Mouse (Mus musculus) forebrain, embryonic 10.5 days (tissue): ENCODE data around the gene Prkar1a. TPM values are rescaled to one million over a fixed set of nuclear protein-coding genes. Genes with fewer than 3 reads are reported as not detected.

Source experiments
- DNase-seq: peaks from one replicate; pipeline ENCODE4 v3.0.0-alpha.2; 2017; ENCODE audit warnings: low spot score; ENCODE audit errors: extremely low spot score
- H3K27ac ChIP-seq: fragments of 300-500 bp; sonication (generic); 2 replicates; pipeline ENCODE4 v1.5.1; 2016; ENCODE audit warnings: mild to moderate bottlenecking
- H3K27me3 ChIP-seq: fragments of 300-500 bp; sonication (generic); 2 replicates; pipeline ENCODE4 v1.6.1; 2016; ENCODE audit warnings: mild to moderate bottlenecking; ENCODE audit not compliant: poor library complexity, severe bottlenecking
- H3K36me3 ChIP-seq: fragments of 300-500 bp; sonication (generic); replicated peaks from 2 replicates; pipeline ENCODE4 v1.6.1; 2016; ENCODE audit warnings: mild to moderate bottlenecking, moderate library complexity
- H3K4me1 ChIP-seq: fragments of 300-500 bp; sonication (generic); 2 replicates; pipeline ENCODE4 v1.6.1; 2016
- H3K4me3 ChIP-seq: fragments of 300-500 bp; sonication (generic); 2 replicates; pipeline ENCODE4 v1.5.1; 2016; ENCODE audit warnings: mild to moderate bottlenecking, moderate library complexity
- H3K9me3 ChIP-seq: fragments of 300-500 bp; sonication (generic); 2 replicates; pipeline ENCODE4 v1.6.1; 2016; ENCODE audit warnings: mild to moderate bottlenecking, moderate library complexity
- WGBS: fragments of 180-500 bp; shearing (Covaris S2); methylation state at CpG from one replicate; pipeline ENCODE4 v1.1.7; 2016; 5-methylcytosine and 5-hydroxymethylcytosine counted together
- polyA plus RNA-seq: library from polyadenylated mRNA; unstranded; fragments of >200 nt; fragmentation: Nextera tagmentation; extraction: Ambion mirVana; gene quantifications from 2 replicates; pipeline ENCODE4 v1.2.1, GENCODE M21; 2016

Prkar1a gene
- polyA plus RNA-seq, 1 experiment from 2014 or later = 300 TPM

DNA sequence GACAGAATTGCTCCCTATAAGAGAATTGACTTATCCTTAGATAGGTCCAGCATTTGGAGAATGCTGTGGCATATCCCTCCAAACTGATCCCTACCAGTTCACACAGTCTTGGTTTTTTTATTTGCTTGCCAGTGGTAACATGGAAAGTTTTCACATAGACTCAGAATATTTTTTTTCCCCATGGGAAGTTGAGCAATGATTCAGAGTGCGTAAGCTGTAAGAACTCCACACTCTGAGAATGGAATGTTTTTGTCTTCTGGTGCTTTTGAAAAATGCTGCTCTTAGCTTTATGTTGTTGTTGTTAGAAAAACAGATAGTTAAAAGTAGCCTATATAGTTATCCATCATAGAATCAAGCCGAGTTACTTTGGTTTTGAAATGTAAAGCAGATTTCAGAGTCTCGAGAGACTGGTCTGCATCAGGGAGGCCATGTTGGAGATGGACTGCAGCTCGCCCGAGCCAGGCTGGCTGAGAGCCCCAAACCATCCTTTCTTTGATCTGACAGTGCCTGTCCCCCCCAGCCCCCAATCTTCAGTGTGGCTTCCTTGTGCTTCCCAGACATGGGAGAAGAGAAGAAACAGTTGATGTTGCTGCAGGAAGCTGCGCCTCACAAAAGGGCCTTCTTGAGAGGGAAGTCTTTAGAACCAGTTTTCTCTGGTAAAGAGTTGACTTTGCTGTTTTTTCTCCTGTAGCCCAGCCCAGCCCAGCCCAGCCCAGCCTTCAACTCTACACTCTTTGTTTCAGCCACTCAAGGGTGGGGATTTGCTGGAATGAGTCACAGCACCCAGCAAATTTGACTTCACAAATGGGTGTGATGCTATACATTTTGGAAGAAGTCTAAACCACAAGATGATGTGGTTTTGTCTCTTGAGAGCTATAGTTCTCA lies 22.2 kb downstream of the Prkar1a start:
- 89% methylated on average over 6 of the region's 6 CpGs for WGBS

DNA sequence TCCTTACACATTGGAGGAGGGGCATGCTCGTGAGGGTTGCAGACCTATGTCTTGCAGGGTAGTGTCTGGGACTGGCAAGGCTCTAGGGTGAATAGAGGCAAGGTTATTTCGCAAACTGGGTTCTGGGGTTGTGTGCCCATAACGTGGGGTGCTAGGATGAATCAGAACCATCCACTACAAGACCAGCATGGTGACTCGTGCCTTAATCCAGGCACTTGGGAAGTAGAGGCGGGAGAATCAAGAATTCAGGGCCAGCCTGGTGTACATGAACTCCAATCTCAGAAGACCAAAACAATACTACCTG lies 22.8 kb downstream of the Prkar1a start:
- no peak for DNase-seq
- WGBS = 87% methylated on average over 5 of the region's 5 CpGs
- Histone ChIP-seq H3K36me3 (peaks cover 41% of the 10 kb centered on the region), H3K4me3 (no peak overlapping the region), H3K9me3 (no peaks in the 10 kb centered on the region), H3K27ac (no peak overlapping the region), H3K27me3 (peaks cover 18% of the 10 kb centered on the region), H3K4me1 (peaks cover 6% of the 10 kb centered on the region)

More for the DNA sequence above, 22.2 kb downstream of the Prkar1a start:
- no peaks in the 10 kb centered on the region for H3K9me3 ChIP-seq
- no peak overlapping the region for H3K27ac ChIP-seq
- H3K4me1 ChIP-seq = peaks cover under 1% of the 10 kb centered on the region; the same call in 1 of the 2 replicates
- H3K4me3 ChIP-seq = no peak overlapping the region
- peaks cover 47% of the 10 kb centered on the region for H3K36me3 ChIP-seq
- peaks cover 18% of the 10 kb centered on the region for H3K27me3 ChIP-seq
- DNase-seq = no peak

DNA sequence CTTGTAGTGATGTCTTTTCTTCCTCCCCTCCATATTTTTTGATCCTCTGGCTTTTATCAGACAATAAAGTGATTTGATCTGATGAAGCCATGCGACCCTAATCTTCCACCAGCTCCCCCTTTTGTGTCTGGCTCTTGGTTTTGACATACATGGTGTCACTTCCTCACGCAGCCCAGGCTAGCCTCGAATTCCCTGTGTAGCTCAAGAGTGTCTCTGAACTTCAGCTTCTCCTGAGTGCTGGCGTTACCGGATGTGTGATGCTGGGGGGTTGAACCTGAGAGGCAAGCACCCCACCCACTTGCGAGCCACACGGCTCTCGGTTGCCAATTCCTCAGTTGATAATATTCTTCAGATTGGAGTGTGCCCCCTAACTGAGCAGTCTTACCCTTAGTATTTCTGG lies 23.2 kb downstream of the Prkar1a start:
- 88% methylated on average over 8 of the region's 8 CpGs for WGBS
- peaks cover 18% of the 10 kb centered on the region for H3K27me3 ChIP-seq
- H3K36me3 ChIP-seq = peaks cover 37% of the 10 kb centered on the region
- no peak overlapping the region for H3K4me3 ChIP-seq
- no peak for DNase-seq
- H3K4me1 ChIP-seq = peaks cover 8% of the 10 kb centered on the region
- no peak overlapping the region for H3K27ac ChIP-seq
- H3K9me3 ChIP-seq = no peaks in the 10 kb centered on the region

DNA sequence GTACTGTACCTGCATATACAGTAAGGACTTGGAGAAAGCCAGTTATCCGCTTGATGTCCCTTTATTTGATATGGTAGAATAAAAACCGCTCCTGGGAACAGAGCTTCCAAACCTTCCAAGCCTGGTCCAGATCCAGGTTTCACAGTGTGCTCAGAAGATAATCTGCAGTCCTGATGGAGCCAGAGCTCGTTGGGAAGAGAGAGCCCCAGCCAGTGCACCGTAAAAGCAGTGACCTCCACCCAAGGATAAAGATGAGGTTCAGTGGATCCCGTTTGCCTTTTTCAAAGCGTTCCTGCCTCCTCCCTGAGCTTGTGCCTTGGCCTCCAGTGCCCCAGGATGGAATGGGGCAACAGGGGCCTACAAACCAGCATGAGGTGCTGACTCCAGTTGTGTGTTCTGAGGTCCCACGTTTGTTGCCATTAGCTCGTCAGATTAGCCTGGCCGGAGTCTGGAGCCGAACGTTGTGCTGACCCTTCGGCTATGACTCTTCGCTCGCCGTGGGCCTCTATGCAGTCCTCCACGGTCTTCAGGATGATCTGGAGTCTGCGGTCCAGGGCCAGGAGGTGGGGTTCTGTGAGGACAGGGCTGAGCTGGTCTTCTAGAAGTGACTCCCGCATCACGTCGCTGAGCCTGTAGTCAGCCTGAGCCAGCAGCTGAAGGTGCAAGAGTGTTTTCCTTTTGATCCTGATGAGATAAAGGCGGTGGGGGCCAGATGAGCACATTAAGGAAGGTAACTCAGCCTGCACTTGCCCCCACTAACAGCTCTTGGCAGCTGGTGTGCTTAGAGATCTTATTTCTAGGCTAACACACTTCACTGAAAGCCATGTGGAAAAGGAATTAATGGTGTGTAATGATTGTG lies 23.9 kb downstream of the Prkar1a start:
- no peak for DNase-seq
- H3K27me3 ChIP-seq = peaks cover 20% of the 10 kb centered on the region
- WGBS = 80% methylated on average over 21 of the region's 21 CpGs

DNA sequence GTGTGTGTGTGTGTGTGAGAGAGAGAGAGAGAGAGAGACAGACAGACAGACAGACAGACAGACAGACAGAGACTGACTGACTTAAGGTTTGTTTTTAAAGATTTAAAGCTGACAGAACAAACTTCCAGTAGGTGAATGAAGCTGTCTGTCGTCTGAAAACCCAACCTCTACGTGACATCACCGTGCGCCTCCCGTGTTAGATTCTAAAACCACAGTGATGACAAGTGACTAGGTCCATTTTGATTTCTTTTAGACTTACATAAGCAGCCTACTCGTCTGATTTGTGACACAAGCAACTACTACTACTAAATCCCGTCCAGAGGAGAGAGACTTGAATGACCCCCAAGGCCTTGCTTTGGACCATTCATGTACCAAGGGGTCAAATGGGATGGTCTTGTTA lies 24.5 kb downstream of the Prkar1a start:
- Histone ChIP-seq H3K4me3 (no peak overlapping the region), H3K27ac (no peak overlapping the region), H3K27me3 (peaks cover 26% of the 10 kb centered on the region), H3K9me3 (no peaks in the 10 kb centered on the region), H3K36me3 (peaks cover 23% of the 10 kb centered on the region), H3K4me1 (peaks cover 8% of the 10 kb centered on the region)
- DNase-seq = no peak
- whole genome bisulfite sequencing = 90% methylated on average over 7 of the region's 7 CpGs

More for the DNA sequence above, 23.9 kb downstream of the Prkar1a start:
- Histone ChIP-seq H3K36me3 (peaks cover 29% of the 10 kb centered on the region), H3K4me1 (peaks cover 8% of the 10 kb centered on the region), H3K4me3 (no peak overlapping the region), H3K9me3 (no peaks in the 10 kb centered on the region), H3K27ac (no peak overlapping the region)

DNA sequence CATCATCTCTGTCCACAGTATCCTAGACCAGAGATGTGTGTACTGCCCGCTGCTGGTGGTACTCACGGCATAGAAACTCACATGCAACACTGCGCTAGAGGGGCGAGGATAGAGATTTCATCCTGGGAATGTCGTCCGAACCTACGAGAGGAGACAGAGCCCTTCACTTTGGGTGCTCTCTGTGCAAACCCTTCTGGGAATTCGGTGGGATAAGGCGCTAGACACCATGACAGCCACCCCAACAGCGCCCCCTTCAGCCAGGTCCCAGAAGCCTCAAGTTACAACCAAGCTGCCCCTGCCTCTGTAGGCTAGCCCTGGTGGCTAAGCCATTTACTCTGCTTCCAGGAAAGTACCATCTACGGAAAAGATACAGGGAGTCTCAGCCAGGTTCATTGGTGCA lies 25.3 kb downstream of the Prkar1a start:
- Histone ChIP-seq H3K27me3 (peaks cover 31% of the 10 kb centered on the region), H3K9me3 (no peaks in the 10 kb centered on the region), H3K27ac (no peak overlapping the region), H3K36me3 (peaks cover 15% of the 10 kb centered on the region), H3K4me3 (no peak overlapping the region), H3K4me1 (peaks cover 8% of the 10 kb centered on the region)
- no peak for DNase-seq
- 79% methylated on average over 11 of the region's 11 CpGs for WGBS

DNA sequence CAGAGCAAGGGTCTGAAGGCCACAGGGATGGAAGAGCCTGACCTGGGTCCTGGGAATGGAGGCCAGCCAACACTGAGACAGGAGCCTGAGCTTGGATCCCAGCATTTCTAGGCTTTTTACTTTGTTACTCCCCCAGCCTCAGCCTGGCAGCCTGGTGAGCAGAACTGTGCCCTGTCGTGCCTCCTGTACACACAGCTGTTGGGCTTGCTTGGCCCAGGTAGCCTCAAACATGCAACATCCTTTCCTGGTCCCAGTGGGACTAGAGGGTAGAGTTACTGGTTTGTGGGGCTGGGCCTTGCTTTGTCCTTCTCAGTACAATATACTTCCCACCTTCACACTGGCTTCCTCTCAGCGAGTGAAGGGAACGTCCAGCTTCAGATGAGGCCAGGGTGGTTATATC lies 26.0 kb downstream of the Prkar1a start:
- H3K4me1 ChIP-seq = peaks cover 8% of the 10 kb centered on the region
- no peak for DNase-seq
- peaks cover 31% of the 10 kb centered on the region for H3K27me3 ChIP-seq
- no peak overlapping the region for H3K4me3 ChIP-seq
- no peaks in the 10 kb centered on the region for H3K9me3 ChIP-seq
- H3K36me3 ChIP-seq = peaks cover 8% of the 10 kb centered on the region
- no peak overlapping the region for H3K27ac ChIP-seq
- WGBS = 83% methylated on average over 3 of the region's 3 CpGs

GRCm38 (mm10) chr11:109675771-109676170 lies 26.6 kb downstream of the Prkar1a start:
- peaks cover 8% of the 10 kb centered on the region for H3K4me1 ChIP-seq
- 87% methylated on average over 9 of the region's 9 CpGs for WGBS
- H3K36me3 ChIP-seq = peaks cover 3% of the 10 kb centered on the region
- H3K27ac ChIP-seq = no peak overlapping the region
- peaks cover 31% of the 10 kb centered on the region for H3K27me3 ChIP-seq
- H3K9me3 ChIP-seq = no peaks in the 10 kb centered on the region
- H3K4me3 ChIP-seq = no peak overlapping the region
- no peak for DNase-seq

DNA sequence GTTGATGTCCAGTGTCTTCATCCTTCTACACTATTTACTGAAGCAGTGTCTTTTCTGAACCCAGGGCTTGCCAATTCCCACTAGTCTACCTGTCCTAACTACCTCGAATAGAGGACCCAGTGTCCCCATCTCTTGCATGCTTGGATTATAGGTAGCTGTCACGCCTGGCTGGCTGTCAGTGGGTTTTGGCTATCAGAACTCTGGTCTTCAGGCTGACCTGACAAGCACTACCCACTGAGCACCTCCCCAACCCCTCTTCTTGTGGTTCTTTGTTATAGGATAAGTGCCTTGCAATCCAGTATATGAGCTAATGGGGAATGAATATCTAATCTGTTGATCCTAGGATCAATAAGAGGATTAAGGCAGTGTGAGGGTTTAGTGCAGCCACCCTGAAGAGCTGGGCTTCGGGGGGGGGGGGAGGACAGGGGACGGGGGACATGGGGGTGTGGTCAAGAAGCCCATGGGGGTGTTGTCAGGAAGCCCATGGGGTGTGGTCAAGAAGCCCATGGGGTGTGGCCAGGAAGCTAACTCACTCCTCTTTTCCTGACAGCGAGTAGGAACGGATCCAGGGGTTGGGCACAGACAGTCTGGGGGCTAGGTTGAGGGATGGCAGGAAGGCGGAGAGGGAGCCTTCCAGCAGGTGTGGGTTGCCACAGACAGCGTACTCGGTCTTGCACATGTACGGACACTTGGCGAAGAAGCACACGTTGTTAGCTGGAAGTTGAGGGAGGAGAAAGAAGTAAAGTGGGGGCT lies 27.6 kb downstream of the Prkar1a start:
- Histone ChIP-seq H3K27me3 (peaks cover 31% of the 10 kb centered on the region), H3K27ac (no peak overlapping the region), H3K9me3 (no peaks in the 10 kb centered on the region), H3K4me1 (peaks cover 8% of the 10 kb centered on the region), H3K36me3 (no peaks in the 10 kb centered on the region), H3K4me3 (no peak overlapping the region)
- DNase-seq = no peak
- WGBS = 51% methylated on average over 12 of the region's 12 CpGs

DNA sequence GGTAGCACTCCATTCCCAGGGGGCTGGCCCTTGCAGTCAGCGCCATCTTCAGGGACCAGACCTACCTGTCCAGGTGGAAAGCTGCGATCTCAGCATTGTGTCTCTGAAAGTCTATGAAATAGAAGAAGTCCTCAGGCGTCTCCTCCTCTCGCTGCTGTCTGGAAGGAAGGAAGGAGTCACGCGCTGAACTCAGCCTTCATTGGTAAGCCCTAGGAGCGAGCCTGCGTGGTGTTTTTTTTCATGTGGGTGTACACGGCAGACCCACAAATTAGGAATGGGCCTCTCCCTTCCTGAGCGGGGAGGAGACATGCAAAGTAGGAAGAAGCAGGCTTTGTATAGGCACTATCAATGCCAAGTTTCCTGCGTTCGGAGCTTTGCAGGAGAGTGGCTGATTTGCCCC lies 29.1 kb downstream of the Prkar1a start:
- H3K9me3 ChIP-seq = no peaks in the 10 kb centered on the region
- H3K36me3 ChIP-seq = no peaks in the 10 kb centered on the region
- no peak overlapping the region for H3K27ac ChIP-seq
- 81% methylated on average over 12 of the region's 12 CpGs for WGBS
- peaks cover 8% of the 10 kb centered on the region for H3K4me1 ChIP-seq
- H3K27me3 ChIP-seq = peaks cover 31% of the 10 kb centered on the region
- DNase-seq = no peak
- no peak overlapping the region for H3K4me3 ChIP-seq

GRCm38 (mm10) chr11:109680934-109681333 lies 31.7 kb downstream of the Prkar1a start:
- 83% methylated on average over 9 of the region's 9 CpGs for WGBS
- Histone ChIP-seq H3K4me3 (no peak overlapping the region), H3K36me3 (no peaks in the 10 kb centered on the region), H3K4me1 (peaks cover 8% of the 10 kb centered on the region), H3K9me3 (no peaks in the 10 kb centered on the region), H3K27me3 (peaks cover 15% of the 10 kb centered on the region), H3K27ac (no peak overlapping the region)
- DNase-seq = no peak

- 77% methylated on average over 3 of the region's 3 CpGs for WGBS
- H3K4me3 ChIP-seq = no peak overlapping the region
- peaks cover 13% of the 10 kb centered on the region for H3K27me3 ChIP-seq
- H3K4me1 ChIP-seq = peaks cover 6% of the 10 kb centered on the region
- H3K36me3 ChIP-seq = no peaks in the 10 kb centered on the region
- no peak for DNase-seq
- no peak overlapping the region for H3K27ac ChIP-seq
- H3K9me3 ChIP-seq = no peaks in the 10 kb centered on the region
These were observed 32.4 kb downstream of the Prkar1a start for GRCm38 (mm10) chr11:109681556-109681955.
